Mouse (Mus musculus): ENCODE measurements around the gene Man2a2.

DNA sequence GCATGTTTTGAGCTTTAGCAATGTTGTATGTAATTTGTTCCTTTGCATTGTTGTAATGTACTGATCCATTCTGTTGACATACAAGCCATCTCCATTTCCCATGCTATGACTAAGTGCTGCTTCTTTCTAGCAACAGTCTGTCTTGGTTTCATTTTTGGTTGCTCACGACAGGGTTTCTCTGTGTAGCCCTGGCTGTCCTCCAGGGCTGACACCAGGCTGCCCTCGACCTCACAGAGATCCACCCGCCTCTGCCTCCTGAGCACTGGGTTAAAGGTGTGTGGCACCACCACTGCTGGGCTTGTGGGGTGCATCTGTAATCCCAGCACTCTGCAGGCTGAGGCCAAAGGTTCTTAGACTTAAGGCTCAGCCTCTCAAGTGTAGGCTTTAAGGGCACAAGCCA, 71.6 kb downstream of the Man2a2 start:
- no peak for TF ChIP-seq CTCF (IDR thresholded peaks at IDR 0.05)
- TF ChIP-seq EP300 (IDR thresholded peaks at IDR 0.05): no peak

All from lung, postnatal 0 days (tissue).